Mouse (Mus musculus): ENCODE measurements around the gene Osbpl10. TPM values are rescaled to one million over a fixed set of nuclear protein-coding genes. Genes with fewer than 3 reads are reported as not detected.

The Osbpl10 gene
- polyA plus RNA-seq, 1 experiment from 2014 or later, result 3.6 TPM

- WGBS, result 85% methylated on average over 5 of the region's 5 CpGs
- no peaks in the 10 kb centered on the region for H3K36me3 ChIP-seq
- no peak overlapping the region for H3K4me2 ChIP-seq
- ATAC-seq (ENCODE audit: insufficient number of reproducible peaks, insufficient read depth, low FRiP score, low TSS enrichment, low read depth), result no peak
- peaks cover 9% of the 10 kb centered on the region for H3K4me1 ChIP-seq (replicated peaks)
- H3K27me3 ChIP-seq, result peaks cover 2% of the 10 kb centered on the region; the same call in 1 of the 2 replicates
- no peak overlapping the region for H3K27ac ChIP-seq
- no peak overlapping the region for H3K4me3 ChIP-seq (replicated peaks)
- no peaks in the 10 kb centered on the region for H3K9me3 ChIP-seq
- H3K9ac ChIP-seq (replicated peaks), result no peak overlapping the region
Measured at GRCm38 (mm10) chr9:114985741-114986140, 7.4 kb downstream of the Osbpl10 start.

- Histone ChIP-seq H3K4me1 (replicated peaks) (peaks cover 7% of the 10 kb centered on the region), H3K27me3 (no peaks in the 10 kb centered on the region), H3K9ac (replicated peaks) (no peak overlapping the region), H3K4me3 (replicated peaks) (no peak overlapping the region), H3K27ac (no peak overlapping the region), H3K36me3 (no peaks in the 10 kb centered on the region), H3K9me3 (no peaks in the 10 kb centered on the region), H3K4me2 (no peak overlapping the region)
- ATAC-seq (ENCODE audit: insufficient number of reproducible peaks, insufficient read depth, low FRiP score, low TSS enrichment, low read depth), result no peak
- WGBS, result 84% methylated on average over 5 of the region's 5 CpGs
Measured at GRCm38 (mm10) chr9:114986361-114986760, 8.0 kb downstream of the Osbpl10 start.

- no peak overlapping the region for H3K4me2 ChIP-seq
- peaks cover 8% of the 10 kb centered on the region; the same call in 1 of the 2 replicates for H3K9me3 ChIP-seq
- ATAC-seq (ENCODE audit: insufficient number of reproducible peaks, insufficient read depth, low FRiP score, low TSS enrichment, low read depth), result no peak
- H3K9ac ChIP-seq (replicated peaks), result no peak overlapping the region
- no peak overlapping the region for H3K4me3 ChIP-seq (replicated peaks)
- no peaks in the 10 kb centered on the region for H3K27me3 ChIP-seq
- 90% methylated on average over 3 of the region's 3 CpGs for WGBS
- peaks cover 7% of the 10 kb centered on the region for H3K4me1 ChIP-seq (replicated peaks)
- no peak overlapping the region for H3K27ac ChIP-seq
- H3K36me3 ChIP-seq, result no peaks in the 10 kb centered on the region
Measured at GRCm38 (mm10) chr9:114988029-114988428, 9.7 kb downstream of the Osbpl10 start.

GRCm38 (mm10) chr9:114988610-114989327 is 10.4 kb downstream of the Osbpl10 start:
- H3K4me3 ChIP-seq (replicated peaks), result no peak overlapping the region
- no peak for ATAC-seq (ENCODE audit: insufficient number of reproducible peaks, insufficient read depth, low FRiP score, low TSS enrichment, low read depth)
- no peak overlapping the region for H3K4me2 ChIP-seq
- no peaks in the 10 kb centered on the region for H3K36me3 ChIP-seq
- H3K27ac ChIP-seq, result no peak overlapping the region
- no peak overlapping the region for H3K9ac ChIP-seq (replicated peaks)
- no peaks in the 10 kb centered on the region for H3K27me3 ChIP-seq
- H3K4me1 ChIP-seq (replicated peaks), result peaks cover 7% of the 10 kb centered on the region
- 74% methylated on average over 6 of the region's 6 CpGs for WGBS
- peaks cover 9% of the 10 kb centered on the region; the same call in 1 of the 2 replicates for H3K9me3 ChIP-seq

GRCm38 (mm10) chr9:114990421-114990820 is 12.1 kb downstream of the Osbpl10 start:
- no peak for ATAC-seq (ENCODE audit: insufficient number of reproducible peaks, insufficient read depth, low FRiP score, low TSS enrichment, low read depth)
- 72% methylated on average over 10 of the region's 10 CpGs for WGBS
- H3K4me1 ChIP-seq (replicated peaks), result peaks cover 7% of the 10 kb centered on the region
- no peak overlapping the region for H3K4me2 ChIP-seq
- H3K9me3 ChIP-seq, result peaks cover 9% of the 10 kb centered on the region; the same call in 1 of the 2 replicates
- no peak overlapping the region for H3K4me3 ChIP-seq (replicated peaks)
- no peaks in the 10 kb centered on the region for H3K36me3 ChIP-seq
- no peaks in the 10 kb centered on the region for H3K27me3 ChIP-seq
- H3K9ac ChIP-seq (replicated peaks), result no peak overlapping the region
- no peak overlapping the region for H3K27ac ChIP-seq

GRCm38 (mm10) chr9:114992528-114992927 is 14.2 kb downstream of the Osbpl10 start:
- no peak overlapping the region for H3K4me2 ChIP-seq
- ATAC-seq (ENCODE audit: insufficient number of reproducible peaks, insufficient read depth, low FRiP score, low TSS enrichment, low read depth), result no peak
- 93% methylated on average over 2 of the region's 2 CpGs for WGBS
- no peaks in the 10 kb centered on the region for H3K27me3 ChIP-seq
- H3K9me3 ChIP-seq, result peaks cover 9% of the 10 kb centered on the region; the same call in 1 of the 2 replicates
- peaks cover 7% of the 10 kb centered on the region for H3K4me1 ChIP-seq (replicated peaks)
- no peak overlapping the region for H3K27ac ChIP-seq
- H3K9ac ChIP-seq (replicated peaks), result no peak overlapping the region
- H3K36me3 ChIP-seq, result no peaks in the 10 kb centered on the region
- no peak overlapping the region for H3K4me3 ChIP-seq (replicated peaks)

GRCm38 (mm10) chr9:114995250-114995649 is 16.9 kb downstream of the Osbpl10 start:
- no peak overlapping the region for H3K27ac ChIP-seq
- H3K36me3 ChIP-seq, result no peaks in the 10 kb centered on the region
- no peak overlapping the region for H3K9ac ChIP-seq (replicated peaks)
- H3K9me3 ChIP-seq, result peaks cover 9% of the 10 kb centered on the region; the same call in 1 of the 2 replicates
- no peaks in the 10 kb centered on the region for H3K27me3 ChIP-seq
- H3K4me3 ChIP-seq (replicated peaks), result no peak overlapping the region
- no peaks in the 10 kb centered on the region for H3K4me1 ChIP-seq (replicated peaks)
- H3K4me2 ChIP-seq, result no peak overlapping the region
- 96% methylated on average over 4 of the region's 4 CpGs for WGBS
- no peak for ATAC-seq (ENCODE audit: insufficient number of reproducible peaks, insufficient read depth, low FRiP score, low TSS enrichment, low read depth)

GRCm38 (mm10) chr9:114995716-114996115 is 17.3 kb downstream of the Osbpl10 start:
- no peak overlapping the region for H3K4me2 ChIP-seq
- no peak for ATAC-seq (ENCODE audit: insufficient number of reproducible peaks, insufficient read depth, low FRiP score, low TSS enrichment, low read depth)
- H3K27ac ChIP-seq, result no peak overlapping the region
- 92% methylated on average over 4 of the region's 4 CpGs for WGBS
- H3K4me1 ChIP-seq (replicated peaks), result no peaks in the 10 kb centered on the region
- no peaks in the 10 kb centered on the region for H3K36me3 ChIP-seq
- H3K27me3 ChIP-seq, result no peaks in the 10 kb centered on the region
- H3K9ac ChIP-seq (replicated peaks), result no peak overlapping the region
- no peak overlapping the region for H3K4me3 ChIP-seq (replicated peaks)
- peaks cover 9% of the 10 kb centered on the region; the same call in 1 of the 2 replicates for H3K9me3 ChIP-seq

GRCm38 (mm10) chr9:114996489-114996888 is 18.1 kb downstream of the Osbpl10 start:
- 93% methylated on average over 6 of the region's 6 CpGs for WGBS
- no peak overlapping the region for H3K4me2 ChIP-seq
- no peaks in the 10 kb centered on the region for H3K36me3 ChIP-seq
- ATAC-seq (ENCODE audit: insufficient number of reproducible peaks, insufficient read depth, low FRiP score, low TSS enrichment, low read depth), result no peak
- no peak overlapping the region for H3K9ac ChIP-seq (replicated peaks)
- no peak overlapping the region for H3K27ac ChIP-seq
- no peaks in the 10 kb centered on the region for H3K4me1 ChIP-seq (replicated peaks)
- no peaks in the 10 kb centered on the region for H3K27me3 ChIP-seq
- H3K9me3 ChIP-seq, result peaks cover 9% of the 10 kb centered on the region; the same call in 1 of the 2 replicates
- H3K4me3 ChIP-seq (replicated peaks), result no peak overlapping the region

GRCm38 (mm10) chr9:114999010-114999770 is 20.8 kb downstream of the Osbpl10 start:
- ATAC-seq (ENCODE audit: insufficient number of reproducible peaks, insufficient read depth, low FRiP score, low TSS enrichment, low read depth), result no peak
- H3K27me3 ChIP-seq, result no peaks in the 10 kb centered on the region
- no peak overlapping the region for H3K4me3 ChIP-seq (replicated peaks)
- H3K27ac ChIP-seq, result no peak overlapping the region
- 89% methylated on average over 6 of the region's 6 CpGs for WGBS
- H3K4me1 ChIP-seq (replicated peaks), result no peaks in the 10 kb centered on the region
- H3K9ac ChIP-seq (replicated peaks), result no peak overlapping the region
- no peaks in the 10 kb centered on the region; the same call in 1 of the 2 replicates for H3K9me3 ChIP-seq
- no peak overlapping the region for H3K4me2 ChIP-seq
- no peaks in the 10 kb centered on the region for H3K36me3 ChIP-seq

- no peak overlapping the region for H3K9ac ChIP-seq (replicated peaks)
- H3K4me1 ChIP-seq (replicated peaks), result no peaks in the 10 kb centered on the region; the same call in 1 of the 2 replicates
- no peak overlapping the region for H3K4me2 ChIP-seq
- no peak overlapping the region for H3K27ac ChIP-seq
- no peaks in the 10 kb centered on the region for H3K27me3 ChIP-seq
- no peaks in the 10 kb centered on the region for H3K36me3 ChIP-seq
- ATAC-seq (ENCODE audit: insufficient number of reproducible peaks, insufficient read depth, low FRiP score, low TSS enrichment, low read depth), result no peak
- no peaks in the 10 kb centered on the region; the same call in 1 of the 2 replicates for H3K9me3 ChIP-seq
- WGBS, result 67% methylated on average over 5 of the region's 5 CpGs
- no peak overlapping the region for H3K4me3 ChIP-seq (replicated peaks)
Measured at GRCm38 (mm10) chr9:114999771-115000146, 21.4 kb downstream of the Osbpl10 start.

Measured in limb, embryonic 12.5 days (tissue).